Mouse (Mus musculus) midbrain, embryonic 10.5 days (tissue): ENCODE measurements around the gene Thtpa. TPM values are rescaled to one million over a fixed set of nuclear protein-coding genes. Genes with fewer than 3 reads are reported as not detected.
A peak's percentile ranks its signal among the peaks of the same experiment; 100 is the strongest.

ENCODE experiments used
- DNase-seq: peaks from one replicate; pipeline ENCODE4 v3.0.0-alpha.2; 2017; ENCODE audit warnings: low spot score
- H3K27ac ChIP-seq: fragments of 300-500 bp; sonication (generic); replicated peaks from 2 replicates; pipeline ENCODE4 v1.5.1; 2016; ENCODE audit warnings: mild to moderate bottlenecking
- H3K27me3 ChIP-seq: fragments of 300-500 bp; sonication (generic); 2 replicates; pipeline ENCODE4 v1.6.1; 2016; ENCODE audit warnings: low read depth, mild to moderate bottlenecking; ENCODE audit not compliant: poor library complexity, severe bottlenecking
- H3K36me3 ChIP-seq: fragments of 300-500 bp; sonication (generic); 2 replicates; pipeline ENCODE4 v1.6.1; 2016; ENCODE audit warnings: mild to moderate bottlenecking, moderate library complexity
- H3K4me1 ChIP-seq: fragments of 300-500 bp; sonication (generic); 2 replicates; pipeline ENCODE4 v1.6.1; 2016
- H3K4me3 ChIP-seq: fragments of 300-500 bp; sonication (generic); 2 replicates; pipeline ENCODE4 v1.5.1; 2016; ENCODE audit warnings: mild to moderate bottlenecking, moderate library complexity
- H3K9me3 ChIP-seq: fragments of 300-500 bp; sonication (generic); replicated peaks from 2 replicates; pipeline ENCODE4 v1.6.1; 2016; ENCODE audit warnings: mild to moderate bottlenecking
- WGBS: fragments of 180-500 bp; shearing (Covaris S2); methylation state at CpG from one replicate; pipeline ENCODE4 v1.1.7; 2016; 5-methylcytosine and 5-hydroxymethylcytosine counted together
- polyA plus RNA-seq: library from polyadenylated mRNA; unstranded; fragments of >200 nt; fragmentation: Nextera tagmentation; extraction: Ambion mirVana; gene quantifications from 2 replicates; pipeline ENCODE4 v1.2.1, GENCODE M21; 2016

Gene Thtpa
- polyA plus RNA-seq, 1 experiment from 2014 or later, result 28.1 TPM

- no peaks in the 10 kb centered on the region for H3K36me3 ChIP-seq
- H3K27ac ChIP-seq, result no peak overlapping the region
- H3K27me3 ChIP-seq, result peaks cover 33% of the 10 kb centered on the region
- DNase-seq, result no peak
- no peaks in the 10 kb centered on the region for H3K9me3 ChIP-seq
- no peak overlapping the region for H3K4me3 ChIP-seq
- peaks cover 52% of the 10 kb centered on the region for H3K4me1 ChIP-seq
- WGBS, result 49% methylated on average over 5 of the region's 5 CpGs
These were observed 13.5 kb upstream of the Thtpa start for GRCm38 (mm10) chr14:55081105-55081504.

GRCm38 (mm10) chr14:55083481-55083880 is 11.1 kb upstream of the Thtpa start:
- WGBS, result 78% methylated on average over 6 of the region's 6 CpGs
- Histone ChIP-seq H3K27me3 (peaks cover 9% of the 10 kb centered on the region), H3K36me3 (no peaks in the 10 kb centered on the region), H3K9me3 (no peaks in the 10 kb centered on the region), H3K4me3 (no peak overlapping the region), H3K4me1 (peaks cover 44% of the 10 kb centered on the region), H3K27ac (no peak overlapping the region)
- no peak for DNase-seq

DNA sequence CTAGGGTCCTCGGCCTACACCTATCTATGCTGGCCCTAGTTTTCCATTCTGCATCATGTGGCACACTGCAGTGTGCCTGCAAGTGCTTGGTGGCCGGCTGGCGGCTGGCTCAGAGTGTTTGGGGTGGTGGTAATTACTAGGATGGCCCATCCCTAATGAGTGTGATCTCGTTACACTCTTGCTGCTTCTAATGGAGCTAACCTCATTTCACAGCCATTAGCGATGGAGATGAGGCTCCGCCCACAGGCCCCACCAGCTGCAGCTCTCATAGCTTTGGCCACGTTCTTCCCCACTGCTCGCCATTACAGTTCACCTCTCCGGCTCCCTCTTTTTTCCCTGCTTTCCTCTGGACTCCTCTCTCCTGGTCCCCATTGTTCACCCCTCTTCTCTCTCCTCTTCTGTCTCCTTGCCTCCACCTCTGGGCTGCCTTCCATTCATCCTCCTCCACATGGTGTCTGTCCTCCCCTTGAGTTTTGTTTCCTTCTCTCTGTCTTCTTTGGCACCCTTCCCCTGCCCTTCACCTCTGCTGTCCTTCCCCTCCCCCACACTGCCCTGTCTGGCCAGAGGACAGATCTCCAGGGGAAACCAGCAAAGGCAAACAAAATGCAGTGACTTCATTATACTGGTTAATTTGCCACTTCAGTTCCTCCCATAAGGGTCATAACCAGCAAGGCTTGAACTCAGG is 9.1 kb upstream of the Thtpa start:
- DNase-seq, result no peak
- H3K27ac ChIP-seq, result peak overlapping the region; percentile 69
- H3K27me3 ChIP-seq, result no peaks in the 10 kb centered on the region
- WGBS, result 62% methylated on average over 9 of the region's 9 CpGs
- peaks cover 47% of the 10 kb centered on the region for H3K4me1 ChIP-seq
- H3K4me3 ChIP-seq, result no peak overlapping the region
- H3K36me3 ChIP-seq, result no peaks in the 10 kb centered on the region
- no peaks in the 10 kb centered on the region for H3K9me3 ChIP-seq

- H3K9me3 ChIP-seq, result no peaks in the 10 kb centered on the region
- DNase-seq, result no peak
- peaks cover 52% of the 10 kb centered on the region for H3K4me1 ChIP-seq
- H3K27ac ChIP-seq, result peak overlapping the region; percentile 69
- WGBS, result 86% methylated on average over 6 of the region's 6 CpGs
- H3K36me3 ChIP-seq, result no peaks in the 10 kb centered on the region
- H3K4me3 ChIP-seq, result no peak overlapping the region
- no peaks in the 10 kb centered on the region for H3K27me3 ChIP-seq
These were observed 8.5 kb upstream of the Thtpa start for GRCm38 (mm10) chr14:55086009-55086514.

- Histone ChIP-seq H3K36me3 (no peaks in the 10 kb centered on the region), H3K27me3 (no peaks in the 10 kb centered on the region; the same call in 1 of the 2 replicates), H3K4me1 (peaks cover 66% of the 10 kb centered on the region), H3K9me3 (no peaks in the 10 kb centered on the region), H3K27ac (no peak overlapping the region; the same call in 1 of the 2 replicates), H3K4me3 (peak overlapping the region; percentile 8; the same call in 1 of the 2 replicates)
- WGBS, result 67% methylated on average over 13 of the region's 13 CpGs
- DNase-seq, result no peak
These were observed 5.2 kb upstream of the Thtpa start for GRCm38 (mm10) chr14:55089199-55089947.

- peak; percentile 61 for DNase-seq
- H3K4me1 ChIP-seq, result peaks cover 71% of the 10 kb centered on the region
- WGBS, result 3% methylated on average over 34 of the region's 34 CpGs
These were observed 3.2 kb upstream of the Thtpa start for GRCm38 (mm10) chr14:55091209-55091865.

GRCm38 (mm10) chr14:55092011-55092577 is 2.5 kb upstream of the Thtpa start, which contains the start of gene Zfhx2:
Gene Zfhx2, minus strand, starts transcription at chr14:55092324.
- Histone ChIP-seq H3K4me3 (peak within 1 kb of the TSS; percentile 72), H3K9me3 (no peaks in the 10 kb centered on the region), H3K36me3 (peaks cover under 1% of the 10 kb centered on the region), H3K27ac (peak within 1 kb of the TSS; percentile 92), H3K27me3 (no peaks in the 10 kb centered on the region; the same call in 1 of the 2 replicates), H3K4me1 (peaks cover 75% of the 10 kb centered on the region)
- DNase-seq, result peak; percentile 96
- WGBS, result under 1% methylated on average over 34 of the region's 34 CpGs

More at GRCm38 (mm10) chr14:55091209-55091865, 3.2 kb upstream of the Thtpa start:
- Histone ChIP-seq H3K27ac (peak overlapping the region; percentile 92), H3K27me3 (no peaks in the 10 kb centered on the region; the same call in 1 of the 2 replicates), H3K36me3 (no peaks in the 10 kb centered on the region), H3K4me3 (peak overlapping the region; percentile 72), H3K9me3 (no peaks in the 10 kb centered on the region)

DNA sequence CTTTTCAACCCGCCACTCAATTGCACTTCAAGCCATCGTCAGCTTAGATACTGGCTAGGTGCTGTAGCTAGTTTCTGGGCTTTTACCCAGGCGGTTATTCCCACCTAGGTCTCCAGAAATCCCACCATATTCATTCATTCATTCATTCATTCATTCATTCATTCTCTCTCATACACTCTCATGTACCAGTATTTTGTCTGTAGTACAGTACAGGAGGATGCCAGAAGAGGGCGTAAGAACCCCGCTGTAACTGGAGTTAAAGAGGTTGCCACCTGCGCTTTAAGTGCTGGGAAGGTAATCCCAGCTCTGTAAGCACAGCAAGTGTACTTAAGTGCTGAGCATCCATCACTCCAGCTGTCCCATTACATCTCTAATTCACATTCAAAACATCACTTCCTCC is 657 bp upstream of the Thtpa start:
- H3K4me1 ChIP-seq, result peaks cover 74% of the 10 kb centered on the region
- WGBS, result 42% methylated on average over 6 of the region's 6 CpGs
- H3K9me3 ChIP-seq, result no peaks in the 10 kb centered on the region
- H3K36me3 ChIP-seq, result peaks cover 19% of the 10 kb centered on the region
- no peak overlapping the region for H3K27ac ChIP-seq
- H3K4me3 ChIP-seq, result peak overlapping the region; percentile 70; the same call in 1 of the 2 replicates
- DNase-seq, result no peak
- no peaks in the 10 kb centered on the region; the same call in 1 of the 2 replicates for H3K27me3 ChIP-seq

- no peaks in the 10 kb centered on the region for H3K9me3 ChIP-seq
- WGBS, result 60% methylated on average over 9 of the region's 9 CpGs
- peak overlapping the region; percentile 70 for H3K4me3 ChIP-seq
- H3K4me1 ChIP-seq, result peaks cover 61% of the 10 kb centered on the region
- DNase-seq, result no peak
- H3K27ac ChIP-seq, result peak overlapping the region; percentile 98
- H3K36me3 ChIP-seq, result peaks cover 27% of the 10 kb centered on the region
- no peaks in the 10 kb centered on the region; the same call in 1 of the 2 replicates for H3K27me3 ChIP-seq
These were observed 679 bp downstream of the Thtpa start for GRCm38 (mm10) chr14:55095263-55095662.

GRCm38 (mm10) chr14:55095671-55096070 is 1.1 kb downstream of the Thtpa start:
- DNase-seq, result no peak
- 76% methylated on average over 12 of the region's 12 CpGs for WGBS
- H3K27ac ChIP-seq, result peak overlapping the region; percentile 98
- H3K9me3 ChIP-seq, result no peaks in the 10 kb centered on the region
- H3K36me3 ChIP-seq, result peaks cover 27% of the 10 kb centered on the region
- H3K4me3 ChIP-seq, result peak overlapping the region; percentile 70
- H3K27me3 ChIP-seq, result no peaks in the 10 kb centered on the region; the same call in 1 of the 2 replicates
- peaks cover 57% of the 10 kb centered on the region for H3K4me1 ChIP-seq

GRCm38 (mm10) chr14:55096573-55097087 is 2.0 kb downstream of the Thtpa start:
- Histone ChIP-seq H3K27me3 (no peaks in the 10 kb centered on the region; the same call in 1 of the 2 replicates), H3K4me3 (peak overlapping the region; percentile 26; the same call in 1 of the 2 replicates), H3K36me3 (peaks cover 27% of the 10 kb centered on the region), H3K9me3 (no peaks in the 10 kb centered on the region), H3K27ac (peak overlapping the region; percentile 43; the same call in 1 of the 2 replicates), H3K4me1 (peaks cover 47% of the 10 kb centered on the region)
- WGBS, result 58% methylated on average over 9 of the region's 9 CpGs
- no peak for DNase-seq

GRCm38 (mm10) chr14:55097646-55098045 is 3.1 kb downstream of the Thtpa start:
- peaks cover 42% of the 10 kb centered on the region for H3K4me1 ChIP-seq
- H3K27me3 ChIP-seq, result no peaks in the 10 kb centered on the region; the same call in 1 of the 2 replicates
- no peaks in the 10 kb centered on the region for H3K9me3 ChIP-seq
- H3K4me3 ChIP-seq, result 0 out of 2 replicates have a peak overlapping the region, but pooled peaks have one; percentile 26
- no peak for DNase-seq
- peak overlapping the region; percentile 39; the same call in 1 of the 2 replicates for H3K27ac ChIP-seq
- H3K36me3 ChIP-seq, result peaks cover 27% of the 10 kb centered on the region
- WGBS, result 62% methylated on average over 10 of the region's 10 CpGs
